Mouse (Mus musculus) cortical plate, adult 2 months (tissue): Measurements from ENCODE around the gene Ctrc.

Experiments used
- CTCF ChIP-seq: fragments of 200-500 bp; IDR thresholded peaks from 2 replicates; pipeline ENCODE4 v1.5.1; 2011; ENCODE audit warnings: mild to moderate bottlenecking, control low read depth, low read length; ENCODE audit not compliant: insufficient read depth; ENCODE audit errors: extremely low read depth
- POLR2A ChIP-seq: fragments of 200-500 bp; IDR thresholded peaks from 2 replicates; pipeline ENCODE4 v1.6.1; 2011; ENCODE audit warnings: mild to moderate bottlenecking, low read length, control low read depth; ENCODE audit not compliant: insufficient read depth; ENCODE audit errors: extremely low read depth

- TF ChIP-seq CTCF (no peak), POLR2A (no peak)
These were observed 18.3 kb upstream of the Ctrc start for GRCm38 (mm10) chr4:141864506-141864905.
